Mouse (Mus musculus) MEL (cell line): ENCODE measurements at regions not wholly inside any gene's neighbourhood (a gene's known extent, or its start where the extent isn't known, plus 50 kb on each side); places are given as distances from the start of the nearest gene placed in this dataset.

ENCODE experiments used
- DNase-seq: peaks from one replicate; pipeline ENCODE4 v3.0.0; 2011; ENCODE audit warnings: low read depth, low spot score
- H3K27ac ChIP-seq: 2 replicates; pipeline ENCODE4 v1.5.1; 2012; ENCODE audit warnings: low read depth, mild to moderate bottlenecking, control low read depth, low read length, moderate library complexity; ENCODE audit not compliant: control insufficient read depth
- H3K27me3 ChIP-seq, 2 experiments: fragments of 150-350 bp in 1 of 2; sonication (generic) in 1 of 2; 2 replicates each; pipeline ENCODE4 v1.6.1; 2012; ENCODE audit warnings: low read length in 2 of 2, mild to moderate bottlenecking in 2 of 2, improper control_type of control experiment in 1 of 2, moderate library complexity in 1 of 2; ENCODE audit not compliant: insufficient read depth in 2 of 2, control insufficient read depth in 1 of 2
- H3K36me3 ChIP-seq, 2 experiments: 2 replicates each; pipeline ENCODE4 v1.6.1; 2012 to 2014; ENCODE audit warnings: low read length in 2 of 2, improper control_type of control experiment in 1 of 2, inconsistent platforms in 1 of 2, mild to moderate bottlenecking in 1 of 2; ENCODE audit not compliant: insufficient read depth in 2 of 2, control insufficient read depth in 1 of 2
- H3K4me1 ChIP-seq, 2 experiments: fragments of 150-350 bp in 1 of 2; sonication (generic) in 1 of 2; 2 replicates each; pipeline ENCODE4 v1.6.1; 2012; ENCODE audit warnings: low read length in 2 of 2, improper control_type of control experiment in 1 of 2, mild to moderate bottlenecking in 1 of 2; ENCODE audit not compliant: insufficient read depth in 2 of 2, control insufficient read depth in 1 of 2
- H3K4me3 ChIP-seq, 2 experiments: fragments of 150-350 bp in 1 of 2; sonication (generic) in 1 of 2; 2 replicates each; pipeline ENCODE4 v1.5.1; 2012; ENCODE audit warnings: low read depth in 2 of 2, low read length in 2 of 2, mild to moderate bottlenecking in 2 of 2, moderate library complexity in 2 of 2, control low read depth in 1 of 2, improper control_type of control experiment in 1 of 2; ENCODE audit not compliant: control insufficient read depth in 1 of 2, insufficient read depth in 1 of 2
- H3K79me2 ChIP-seq: 2 replicates; pipeline ENCODE4 v1.6.1; 2012; ENCODE audit warnings: mild to moderate bottlenecking, low read length, moderate library complexity; ENCODE audit not compliant: control insufficient read depth, poor library complexity, insufficient read depth
- H3K9ac ChIP-seq: 2 replicates; pipeline ENCODE4 v1.6.1; 2012; ENCODE audit warnings: low read depth, mild to moderate bottlenecking, control low read depth, low read length, moderate library complexity; ENCODE audit not compliant: control insufficient read depth, poor library complexity, severe bottlenecking
- H3K9me3 ChIP-seq: fragments of 150-350 bp; sonication (generic); replicated peaks from 2 replicates; pipeline ENCODE4 v1.6.1; 2012; ENCODE audit warnings: mild to moderate bottlenecking, low read length, improper control_type of control experiment, moderate library complexity; ENCODE audit not compliant: insufficient read depth
- BHLHE40 ChIP-seq: IDR thresholded peaks from 2 replicates; pipeline ENCODE4 v1.6.1; 2012; ENCODE audit warnings: low read depth, mild to moderate bottlenecking, inconsistent platforms, low read length, improper control_type of control experiment, borderline replicate concordance
- E2F4 ChIP-seq: IDR thresholded peaks from 2 replicates; pipeline ENCODE4 v1.6.1; 2011; ENCODE audit warnings: low read depth, low read length, improper control_type of control experiment, borderline replicate concordance
- ELF1 ChIP-seq: IDR thresholded peaks from 2 replicates; pipeline ENCODE4 v1.6.1; 2014; ENCODE audit warnings: low read depth, mild to moderate bottlenecking, inconsistent platforms, low read length, improper control_type of control experiment, moderate library complexity
- GABPA ChIP-seq: IDR thresholded peaks from 2 replicates; pipeline ENCODE4 v1.6.1; 2012; ENCODE audit warnings: low read depth, mild to moderate bottlenecking, inconsistent platforms, low read length, improper control_type of control experiment, moderate library complexity
- GATA1 ChIP-seq: IDR thresholded peaks from 2 replicates; pipeline ENCODE4 v1.6.1; 2011; ENCODE audit warnings: low read depth, low read length, improper control_type of control experiment
- JUND ChIP-seq: IDR thresholded peaks from 2 replicates; pipeline ENCODE4 v1.6.1; 2011; ENCODE audit warnings: low read depth, mild to moderate bottlenecking, improper control_type of control experiment, low read length
- MAX ChIP-seq: IDR thresholded peaks from 2 replicates; pipeline ENCODE4 v1.6.1; 2011; ENCODE audit warnings: low read length, improper control_type of control experiment
- MAZ ChIP-seq: IDR thresholded peaks from 2 replicates; pipeline ENCODE4 v1.6.1; 2012; ENCODE audit warnings: low read depth, mild to moderate bottlenecking, inconsistent platforms, low read length, improper control_type of control experiment
- MEF2A ChIP-seq: IDR thresholded peaks from 2 replicates; pipeline ENCODE4 v1.6.1; 2014; ENCODE audit warnings: low read depth, mild to moderate bottlenecking, inconsistent platforms, low read length, improper control_type of control experiment; ENCODE audit not compliant: poor library complexity, insufficient replicate concordance, severe bottlenecking; ENCODE audit errors: extremely low read depth
- MYB ChIP-seq: IDR thresholded peaks from 2 replicates; pipeline ENCODE4 v1.6.1; 2011; ENCODE audit warnings: mild to moderate bottlenecking, low read depth, low read length, improper control_type of control experiment
- NRF1 ChIP-seq: IDR thresholded peaks from 2 replicates; pipeline ENCODE4 v1.6.1; 2014; ENCODE audit warnings: low read depth, mild to moderate bottlenecking, inconsistent platforms, low read length, improper control_type of control experiment, moderate library complexity; ENCODE audit not compliant: poor library complexity, insufficient read depth, severe bottlenecking
- POLR2A ChIP-seq, 2 experiments: IDR thresholded peaks; 2 replicates each; pipeline ENCODE4 v1.6.1; 2011 to 2012; ENCODE audit warnings: low read length in 2 of 2, mild to moderate bottlenecking in 2 of 2, control low read depth in 1 of 2, improper control_type of control experiment in 1 of 2, low read depth in 1 of 2, moderate library complexity in 1 of 2; ENCODE audit not compliant: control insufficient read depth in 1 of 2, insufficient read depth in 1 of 2, poor library complexity in 1 of 2
- RAD21 ChIP-seq: IDR thresholded peaks from 2 replicates; pipeline ENCODE4 v1.6.1; 2011; ENCODE audit warnings: mild to moderate bottlenecking, low read depth, low read length, improper control_type of control experiment
- SMC3 ChIP-seq: IDR thresholded peaks from 2 replicates; pipeline ENCODE4 v1.6.1; 2011; ENCODE audit warnings: low read depth, low read length, improper control_type of control experiment
- TAL1 ChIP-seq: IDR thresholded peaks from 2 replicates; pipeline ENCODE4 v1.6.1; 2012; ENCODE audit warnings: mild to moderate bottlenecking, inconsistent platforms, low read length, moderate library complexity, mixed read lengths
- TBP ChIP-seq: IDR thresholded peaks from 2 replicates; pipeline ENCODE4 v1.8.0; 2011; ENCODE audit warnings: low read depth, low read length, improper control_type of control experiment
- UBTF ChIP-seq: IDR thresholded peaks from 2 replicates; pipeline ENCODE4 v1.6.1; 2012; ENCODE audit warnings: low read depth, mild to moderate bottlenecking, inconsistent platforms, low read length, improper control_type of control experiment, moderate library complexity, borderline replicate concordance; ENCODE audit not compliant: insufficient read depth
- USF2 ChIP-seq, 2 experiments: IDR thresholded peaks; 2 replicates each; pipeline ENCODE4 v1.6.1; 2011 to 2012; ENCODE audit warnings: improper control_type of control experiment in 2 of 2, low read length in 2 of 2, borderline replicate concordance in 1 of 2, inconsistent platforms in 1 of 2, low read depth in 1 of 2, mild to moderate bottlenecking in 1 of 2; ENCODE audit not compliant: insufficient read depth in 1 of 2
- ZC3H11A ChIP-seq: IDR thresholded peaks from 2 replicates; pipeline ENCODE4 v1.6.1; 2012; ENCODE audit warnings: low read depth, mild to moderate bottlenecking, inconsistent platforms, low read length, improper control_type of control experiment
- ZKSCAN1 ChIP-seq: IDR thresholded peaks from 2 replicates; pipeline ENCODE4 v1.6.1; 2012; ENCODE audit warnings: low read depth, mild to moderate bottlenecking, inconsistent platforms, low read length, improper control_type of control experiment, moderate library complexity
- ZMIZ1 ChIP-seq: IDR thresholded peaks from 2 replicates; pipeline ENCODE4 v1.6.1; 2012; ENCODE audit warnings: low read depth, mild to moderate bottlenecking, inconsistent platforms, low read length, improper control_type of control experiment, moderate library complexity

DNA sequence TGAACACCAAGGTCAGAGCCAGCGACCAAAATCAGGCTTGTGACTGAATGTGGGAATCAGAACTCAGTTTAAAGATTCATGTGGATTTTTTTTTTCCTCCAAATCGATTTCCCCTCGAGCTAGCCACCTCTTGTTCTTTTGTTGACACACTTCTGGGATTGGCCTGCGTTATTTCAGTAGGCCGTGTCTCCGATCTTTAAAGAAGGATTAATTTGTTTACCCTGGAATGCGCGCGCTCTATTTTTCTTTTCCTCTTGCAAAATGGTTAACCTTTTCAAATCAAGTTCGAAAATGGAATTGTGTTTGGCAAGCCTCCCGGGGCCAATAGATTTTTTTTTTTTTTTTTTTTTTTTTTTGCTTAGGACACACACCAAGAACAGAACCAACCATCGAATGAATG is 54.8 kb upstream of the Rph3a start:
- H3K4me1 ChIP-seq: no peaks in the 10 kb centered on the region
- no peak overlapping the region for H3K4me3 ChIP-seq
- no peaks in the 10 kb centered on the region for H3K79me2 ChIP-seq
- H3K9me3 ChIP-seq: no peaks in the 10 kb centered on the region
- no peak overlapping the region for H3K9ac ChIP-seq
- no peak for TF ChIP-seq ZKSCAN1
- no peak for TF ChIP-seq E2F4
- TF ChIP-seq TAL1: no peak
- no peak for TF ChIP-seq TBP
- TF ChIP-seq GABPA: no peak
- TF ChIP-seq MAZ: no peak
- TF ChIP-seq POLR2A (IDR thresholded peaks at IDR 0.05; ENCODE audit: control insufficient read depth in 1 of 2, insufficient read depth in 1 of 2, low read depth in 1 of 2, low read length in 2 of 2, poor library complexity in 1 of 2): no peak
- TF ChIP-seq MYB: no peak
- TF ChIP-seq JUND: no peak
- no peak for TF ChIP-seq NRF1
- TF ChIP-seq ZMIZ1: no peak
- H3K36me3 ChIP-seq: no peaks in the 10 kb centered on the region
- no peaks in the 10 kb centered on the region for H3K27me3 ChIP-seq
- no peak overlapping the region for H3K27ac ChIP-seq
- DNase-seq: no peak

GRCm38 (mm10) chr5:121062930-121063584 is 53.2 kb upstream of the Rph3a start:
- DNase-seq: no peak
- Histone ChIP-seq H3K27ac (no peak overlapping the region), H3K4me3 (no peak overlapping the region), H3K79me2 (no peaks in the 10 kb centered on the region), H3K27me3 (no peaks in the 10 kb centered on the region), H3K9ac (no peak overlapping the region), H3K9me3 (no peaks in the 10 kb centered on the region), H3K4me1 (no peaks in the 10 kb centered on the region), H3K36me3 (no peaks in the 10 kb centered on the region)
- TF ChIP-seq SMC3 (no peak), GABPA (no peak), MAX (no peak), ZC3H11A (no peak), BHLHE40 (no peak), ZKSCAN1 (no peak), MEF2A (no peak), USF2 (IDR thresholded peaks at IDR 0.05; ENCODE audit: borderline replicate concordance in 1 of 2, insufficient read depth in 1 of 2, low read depth in 1 of 2, low read length in 2 of 2) (no peak), TBP (no peak), GATA1 (no peak), TAL1 (no peak), ELF1 (no peak), RAD21 (no peak), UBTF (no peak)
